11 mouse cellular contexts compared by ENCODE assay signal in the genomic region with DNA sequence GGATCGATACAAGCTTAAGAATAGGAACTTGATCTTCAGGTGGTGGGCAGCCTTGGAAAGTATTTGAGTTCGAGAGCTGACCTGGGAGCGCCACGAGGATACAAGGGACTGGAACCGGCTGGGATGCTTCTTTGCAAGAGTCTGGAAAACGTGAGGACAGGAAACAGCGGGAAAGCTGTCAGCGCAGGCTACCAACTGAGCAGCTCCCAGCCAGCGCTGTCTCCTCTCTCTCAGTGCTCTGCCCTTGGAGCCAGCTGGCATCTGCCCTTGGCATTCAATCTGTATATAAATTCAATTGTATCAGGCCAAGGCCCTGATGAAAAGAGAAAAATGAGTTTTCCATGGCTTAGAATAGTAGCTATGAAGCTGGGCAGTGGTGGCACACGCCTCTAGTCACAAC. TPM values are rescaled to one million over a fixed set of nuclear protein-coding genes. Genes with fewer than 3 reads are reported as not detected.
DNase-seq lines count a peak whose midpoint lies in the region.
"Had no signal": no experiment of that assay in that cellular context is flagged by ENCODE, and none has a peak within 500 bp of the region (broad histone marks: within the 10 kb centered on the region; RNA-seq: fewer than 3 reads in every experiment).

No protein-coding gene starts in this region.

- peak; percentile 51 to 54 for DNase-seq in heart, postnatal 10 days
- DNase-seq in heart, postnatal 25 days (ENCODE audit: low spot score) = no peak
- peak; percentile 54 for DNase-seq in lung, postnatal 10 days
- no peak for DNase-seq in lung, postnatal 25 days (ENCODE audit: low spot score)
- peak; percentile 32 for DNase-seq in ZHBTc4 (ENCODE audit: low read depth, low spot score)
- DNase-seq in brain, adult 2 months (ENCODE audit: low read depth, low spot score) = peak; percentile 52
- no peak for DNase-seq in kidney, adult 9 months
- DNase-seq: retina, postnatal 1 day; thymus, postnatal 25 days had no signal

- intact Hi-C loops in heart, postnatal 10 days (cut with DNase I) = no loop called here
- intact Hi-C loops in heart, postnatal 25 days (cut with DNase I) = no loop called here

RNA-seq across cellular contexts. Expression of gene Uqcr10, which starts 12.9 kb away (rescaled TPM):
- total RNA-seq in heart, postnatal 10 days (2021) = 1,000 to 10,000 TPM; 1,345 to 1,457 TPM
- total RNA-seq in heart, postnatal 25 days (2021) = 1,000 to 10,000 TPM; 1,536 to 1,541 TPM

RNA-seq across cellular contexts. Expression of gene Zmat5, which starts 13.3 kb away (rescaled TPM):
- total RNA-seq in heart, postnatal 10 days (2021) = 10 to 100 TPM; 23.8 to 23.9 TPM
- total RNA-seq in heart, postnatal 25 days (2021) = 10 to 100 TPM; 25.7 to 26.3 TPM

RNA-seq across cellular contexts. Expression of gene Ascc2, which starts 53.7 kb away (rescaled TPM):
- total RNA-seq in heart, postnatal 10 days (2021) = 10 to 100 TPM; 15.2 to 16.4 TPM
- 10 to 100 TPM; 13.6 to 15.2 TPM for total RNA-seq in heart, postnatal 25 days (2021)

RNA-seq across cellular contexts. Expression of gene Cabp7, which starts 55.4 kb away (rescaled TPM):
- total RNA-seq in heart, postnatal 10 days (2021) = not detected
- not detected for total RNA-seq in heart, postnatal 25 days (2021)
- total RNA-seq: common myeloid progenitor, adult 5-6 weeks; heart, adult 8-10 months had no signal

Comparison
In these comparisons a context has a peak if more than half of its experiments do, and no peak if none do; other contexts are left out.
1. DNase-seq: peak in heart, postnatal 10 days (2 of 2), lung, postnatal 10 days (single experiment), ZHBTc4 (single experiment) and brain, adult 2 months (single experiment); none in heart, postnatal 25 days (single experiment), lung, postnatal 25 days (single experiment) and kidney, adult 9 months (single experiment).